Mouse (Mus musculus): ENCODE results near the gene Fibp. TPM values are rescaled to one million over a fixed set of nuclear protein-coding genes. Genes with fewer than 3 reads are reported as not detected.

Gene Fibp
- polyA plus RNA-seq, 1 experiment, result 134 TPM

GRCm38 (mm10) chr19:5461411-5461810 is 996 bp downstream of the Fibp start:
- H3K4me1 ChIP-seq, result peaks cover 66% of the 10 kb centered on the region
- peaks cover 51% of the 10 kb centered on the region for H3K36me3 ChIP-seq (replicated peaks; ENCODE audit: low read length)
- H3K9me3 ChIP-seq, result no peaks in the 10 kb centered on the region
- H3K4me3 ChIP-seq (replicated peaks), result peak overlapping the region; percentile 100
- no peak for TF ChIP-seq GATA1 (IDR thresholded peaks at IDR 0.05; ENCODE audit: borderline replicate concordance, low read length)
- TF ChIP-seq FLI1 (IDR thresholded peaks at IDR 0.05; ENCODE audit: low read length), result no peak
- no peaks in the 10 kb centered on the region for H3K27me3 ChIP-seq (replicated peaks)

GRCm38 (mm10) chr19:5463212-5463611 is 2.8 kb downstream of the Fibp start:
- TF ChIP-seq GATA1 (IDR thresholded peaks at IDR 0.05; ENCODE audit: borderline replicate concordance, low read length) (no peak), FLI1 (IDR thresholded peaks at IDR 0.05; ENCODE audit: low read length) (no peak)
- H3K9me3 ChIP-seq, result no peaks in the 10 kb centered on the region
- peaks cover 67% of the 10 kb centered on the region for H3K36me3 ChIP-seq (replicated peaks; ENCODE audit: low read length)
- H3K4me3 ChIP-seq (replicated peaks), result no peak overlapping the region
- H3K4me1 ChIP-seq, result peaks cover 73% of the 10 kb centered on the region
- no peaks in the 10 kb centered on the region for H3K27me3 ChIP-seq (replicated peaks)

- Histone ChIP-seq H3K27me3 (replicated peaks) (no peaks in the 10 kb centered on the region), H3K36me3 (replicated peaks; ENCODE audit: low read length) (peaks cover 67% of the 10 kb centered on the region), H3K4me1 (peaks cover 72% of the 10 kb centered on the region), H3K4me3 (replicated peaks) (no peak overlapping the region), H3K9me3 (no peaks in the 10 kb centered on the region)
- TF ChIP-seq FLI1 (IDR thresholded peaks at IDR 0.05; ENCODE audit: low read length), result no peak
- TF ChIP-seq GATA1 (IDR thresholded peaks at IDR 0.05; ENCODE audit: borderline replicate concordance, low read length), result no peak
Measured at GRCm38 (mm10) chr19:5463791-5464562, 3.6 kb downstream of the Fibp start.

- H3K9me3 ChIP-seq, result no peaks in the 10 kb centered on the region
- no peak for TF ChIP-seq FLI1 (IDR thresholded peaks at IDR 0.05; ENCODE audit: low read length)
- TF ChIP-seq GATA1 (IDR thresholded peaks at IDR 0.05; ENCODE audit: borderline replicate concordance, low read length), result no peak
- H3K27me3 ChIP-seq (replicated peaks), result peaks cover 4% of the 10 kb centered on the region
- H3K4me1 ChIP-seq, result peaks cover 68% of the 10 kb centered on the region
- H3K36me3 ChIP-seq (replicated peaks; ENCODE audit: low read length), result peaks cover 67% of the 10 kb centered on the region
- H3K4me3 ChIP-seq (replicated peaks), result no peak overlapping the region
Measured at GRCm38 (mm10) chr19:5465037-5465436, 4.6 kb downstream of the Fibp start.

GRCm38 (mm10) chr19:5466916-5467500 is 6.6 kb downstream of the Fibp start:
- Histone ChIP-seq H3K9me3 (no peaks in the 10 kb centered on the region), H3K4me3 (replicated peaks) (no peak overlapping the region), H3K27me3 (replicated peaks) (peaks cover 9% of the 10 kb centered on the region), H3K36me3 (replicated peaks; ENCODE audit: low read length) (peaks cover 61% of the 10 kb centered on the region), H3K4me1 (peaks cover 57% of the 10 kb centered on the region)
- no peak for TF ChIP-seq GATA1 (IDR thresholded peaks at IDR 0.05; ENCODE audit: borderline replicate concordance, low read length)
- TF ChIP-seq FLI1 (IDR thresholded peaks at IDR 0.05; ENCODE audit: low read length), result no peak

- peaks cover 12% of the 10 kb centered on the region for H3K27me3 ChIP-seq (replicated peaks)
- 0 out of 2 replicates have a peak, but pooled peaks cover 3% of the 10 kb centered on the region for H3K9me3 ChIP-seq
- no peak within 1 kb of the TSS for H3K4me3 ChIP-seq (replicated peaks)
- H3K4me1 ChIP-seq, result peaks cover 58% of the 10 kb centered on the region
- TF ChIP-seq FLI1 (IDR thresholded peaks at IDR 0.05; ENCODE audit: low read length) (no peak), GATA1 (IDR thresholded peaks at IDR 0.05; ENCODE audit: borderline replicate concordance, low read length) (no peak)
- peaks cover 47% of the 10 kb centered on the region for H3K36me3 ChIP-seq (replicated peaks; ENCODE audit: low read length)
Measured at GRCm38 (mm10) chr19:5468374-5468773, 8.0 kb downstream of the Fibp start, which contains the start of gene Ctsw. Gene Ctsw, minus strand, starts transcription at chr19:5468507.

GRCm38 (mm10) chr19:5471846-5472245 is 11.4 kb downstream of the Fibp start:
- TF ChIP-seq GATA1 (IDR thresholded peaks at IDR 0.05; ENCODE audit: borderline replicate concordance, low read length), result no peak
- no peak for TF ChIP-seq FLI1 (IDR thresholded peaks at IDR 0.05; ENCODE audit: low read length)
- Histone ChIP-seq H3K36me3 (replicated peaks; ENCODE audit: low read length) (peaks cover 12% of the 10 kb centered on the region), H3K27me3 (replicated peaks) (peaks cover 39% of the 10 kb centered on the region), H3K9me3 (0 out of 2 replicates have a peak, but pooled peaks cover 3% of the 10 kb centered on the region), H3K4me3 (replicated peaks) (no peak overlapping the region), H3K4me1 (peaks cover 52% of the 10 kb centered on the region)

GRCm38 (mm10) chr19:5472857-5473256 is 12.4 kb downstream of the Fibp start:
- Histone ChIP-seq H3K9me3 (0 out of 2 replicates have a peak, but pooled peaks cover 3% of the 10 kb centered on the region), H3K27me3 (replicated peaks) (peaks cover 43% of the 10 kb centered on the region), H3K36me3 (replicated peaks; ENCODE audit: low read length) (peaks cover 2% of the 10 kb centered on the region), H3K4me1 (peaks cover 43% of the 10 kb centered on the region), H3K4me3 (replicated peaks) (no peak overlapping the region)
- TF ChIP-seq GATA1 (IDR thresholded peaks at IDR 0.05; ENCODE audit: borderline replicate concordance, low read length) (no peak), FLI1 (IDR thresholded peaks at IDR 0.05; ENCODE audit: low read length) (no peak)

GRCm38 (mm10) chr19:5473720-5474119 is 13.3 kb downstream of the Fibp start, which contains the start of gene Efemp2:
Gene Efemp2, plus strand, starts transcription at chr19:5473954.
- no peaks in the 10 kb centered on the region for H3K36me3 ChIP-seq (replicated peaks; ENCODE audit: low read length)
- H3K4me1 ChIP-seq, result peaks cover 35% of the 10 kb centered on the region
- TF ChIP-seq FLI1 (IDR thresholded peaks at IDR 0.05; ENCODE audit: low read length), result no peak
- peak within 1 kb of the TSS; percentile 84 for H3K4me3 ChIP-seq (replicated peaks)
- peaks cover 48% of the 10 kb centered on the region for H3K27me3 ChIP-seq (replicated peaks)
- H3K9me3 ChIP-seq, result 0 out of 2 replicates have a peak, but pooled peaks cover 3% of the 10 kb centered on the region

All from megakaryocyte, embryonic 14.5 days (primary cell).